Mouse (Mus musculus): ENCODE measurements around the gene Pcyt2. TPM values are rescaled to one million over a fixed set of nuclear protein-coding genes. Genes with fewer than 3 reads are reported as not detected.
"Not testable (repeated sequence)": the region's sequence is repeated elsewhere in the genome, so short reads cannot be mapped to it uniquely, and the experiment has no call there.

Pcyt2 gene
- polyA plus RNA-seq, 1 experiment: not detected

DNA sequence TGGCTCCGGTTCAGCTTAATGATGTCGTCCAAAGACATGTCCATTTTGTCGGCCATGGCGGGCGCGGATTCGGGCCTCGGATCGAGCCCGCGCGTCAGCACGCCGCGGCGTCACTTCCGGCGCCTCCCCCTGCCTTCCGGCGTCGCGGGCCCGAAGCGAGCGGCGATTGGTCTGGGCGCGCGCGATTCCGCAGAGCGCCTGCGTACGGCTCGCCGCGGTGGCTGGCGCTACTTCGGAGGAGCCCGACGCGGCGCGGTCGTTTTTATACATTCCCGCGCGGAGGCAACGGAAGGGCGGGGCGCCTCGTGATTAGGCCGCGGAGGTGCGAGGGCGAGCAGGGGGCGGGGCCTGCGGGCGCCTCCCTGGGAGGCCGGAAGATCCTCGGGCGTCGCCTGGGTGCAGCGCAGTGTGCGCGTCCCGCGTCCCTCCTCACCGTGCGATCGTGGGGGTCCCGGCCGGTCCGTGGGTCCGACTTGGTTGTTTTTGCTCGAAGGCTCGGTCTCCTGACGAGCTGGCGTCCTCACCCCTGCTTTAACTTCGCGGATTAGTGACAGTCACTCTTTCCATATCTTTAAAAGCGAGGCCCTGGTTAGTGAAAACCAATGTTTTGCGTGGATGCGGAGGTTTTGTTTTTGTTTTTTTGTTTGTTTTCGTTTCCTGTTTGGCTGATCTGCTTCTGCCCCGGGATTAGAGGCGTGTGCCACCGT is 19.3 kb downstream of the Pcyt2 start, which contains the start of the genes Alyref and Anapc11:
Gene Alyref, minus strand, starts transcription at position 83 of the 707 bp plus-strand sequence.
Gene Anapc11, plus strand, starts transcription at position 139 of the 707 bp plus-strand sequence.
- Histone ChIP-seq H3K4me3 (ENCODE audit: insufficient read depth, low read depth, low read length) (peak within 1 kb of the TSS; percentile 86), H3K27ac (ENCODE audit: insufficient read depth, low read depth, low read length) (no peak within 1 kb of the TSS; the same call in 1 of the 2 replicates), H3K4me1 (ENCODE audit: control insufficient read depth, insufficient read depth, low read length) (peaks cover 16% of the 10 kb centered on the region)
- TF ChIP-seq POLR2A (IDR thresholded peaks at IDR 0.05; ENCODE audit: insufficient read depth, low read depth, low read length): 0 out of 2 replicates have a peak, but pooled peaks have one; percentile 58
- TF ChIP-seq CTCF (IDR thresholded peaks at IDR 0.05; ENCODE audit: insufficient read depth, low read depth, low read length): no peak
- WGBS: under 1% methylated on average over 88 of the region's 88 CpGs

GRCm38 (mm10) chr11:120597240-120598235 is 20.2 kb downstream of the Pcyt2 start:
- no peak overlapping the region for H3K27ac ChIP-seq (ENCODE audit: insufficient read depth, low read depth, low read length)
- no peak for TF ChIP-seq CTCF (IDR thresholded peaks at IDR 0.05; ENCODE audit: insufficient read depth, low read depth, low read length)
- no peak for TF ChIP-seq POLR2A (IDR thresholded peaks at IDR 0.05; ENCODE audit: insufficient read depth, low read depth, low read length)
- H3K4me1 ChIP-seq (ENCODE audit: control insufficient read depth, insufficient read depth, low read length): peaks cover 16% of the 10 kb centered on the region
- H3K4me3 ChIP-seq (ENCODE audit: insufficient read depth, low read depth, low read length): peak overlapping the region; percentile 86
- 4% methylated on average over 99 of the region's 99 CpGs for WGBS

DNA sequence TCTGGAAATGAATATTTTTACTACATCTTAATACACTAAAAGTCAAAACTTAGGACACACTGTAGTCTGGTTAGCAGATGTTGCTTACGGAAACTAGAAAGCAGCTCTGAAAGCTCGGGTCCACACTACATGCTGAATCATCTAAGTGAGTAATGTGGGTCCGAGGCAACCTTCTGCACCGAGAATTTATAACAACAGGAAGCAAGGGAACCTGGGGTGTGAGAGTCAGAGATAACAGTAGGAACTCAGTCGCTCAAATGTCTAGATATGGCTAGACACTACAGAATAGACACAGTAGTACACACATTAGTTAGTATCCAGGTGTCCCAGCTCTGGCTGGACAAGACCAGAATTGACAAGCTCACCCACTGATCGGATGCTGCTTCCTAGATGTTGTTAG is 29.2 kb downstream of the Pcyt2 start:
- TF ChIP-seq CTCF (IDR thresholded peaks at IDR 0.05; ENCODE audit: insufficient read depth, low read depth, low read length): no peak
- TF ChIP-seq POLR2A (IDR thresholded peaks at IDR 0.05; ENCODE audit: insufficient read depth, low read depth, low read length): no peak
- Histone ChIP-seq H3K4me3 (ENCODE audit: insufficient read depth, low read depth, low read length) (no peak overlapping the region), H3K27ac (ENCODE audit: insufficient read depth, low read depth, low read length) (no peak overlapping the region), H3K4me1 (ENCODE audit: control insufficient read depth, insufficient read depth, low read length) (no peaks in the 10 kb centered on the region)
- 85% methylated on average over 6 of the region's 6 CpGs for WGBS

DNA sequence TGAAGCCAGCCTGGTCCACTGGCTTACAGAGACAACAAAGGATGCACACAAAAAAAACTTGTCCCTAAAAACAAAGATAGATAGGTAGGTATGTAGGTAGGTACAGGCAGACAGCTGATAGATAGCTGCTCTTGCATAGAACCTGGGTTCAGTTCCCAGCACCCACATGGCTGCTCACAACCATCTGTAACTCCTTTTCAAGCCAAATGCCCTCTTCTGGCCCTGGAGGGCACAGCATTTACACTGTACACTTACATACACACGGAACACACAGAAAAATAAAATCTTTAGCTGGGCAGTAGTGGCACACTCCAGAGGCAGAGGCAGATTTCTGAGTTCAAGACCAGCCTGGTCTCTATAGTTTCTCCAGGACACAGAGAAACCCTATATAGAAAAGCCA is 33.8 kb downstream of the Pcyt2 start:
- Histone ChIP-seq H3K4me3 (ENCODE audit: insufficient read depth, low read depth, low read length) (no peak overlapping the region), H3K27ac (ENCODE audit: insufficient read depth, low read depth, low read length) (no peak overlapping the region), H3K4me1 (ENCODE audit: control insufficient read depth, insufficient read depth, low read length) (peaks cover 20% of the 10 kb centered on the region)
- TF ChIP-seq CTCF (IDR thresholded peaks at IDR 0.05; ENCODE audit: insufficient read depth, low read depth, low read length): no peak
- TF ChIP-seq POLR2A (IDR thresholded peaks at IDR 0.05; ENCODE audit: insufficient read depth, low read depth, low read length): no peak
- WGBS: 96% methylated on average over 1 of the region's 1 CpGs

DNA sequence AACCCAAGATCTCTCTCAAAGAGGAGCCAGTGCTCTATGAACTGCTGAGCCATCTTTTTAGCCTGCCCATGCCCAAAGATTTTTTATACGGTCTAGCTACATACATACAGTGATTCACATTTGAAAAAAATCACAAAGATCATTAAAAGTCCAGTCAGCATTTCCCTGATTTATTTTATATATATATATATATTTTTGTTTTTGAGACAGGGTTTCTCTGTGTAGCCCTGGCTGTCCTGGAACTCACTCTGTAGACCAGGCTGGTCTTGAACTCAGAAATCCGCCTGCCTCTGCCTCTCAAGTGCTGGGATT is 34.8 kb downstream of the Pcyt2 start:
- 97% methylated on average over 2 of the region's 2 CpGs for WGBS
- H3K27ac ChIP-seq (ENCODE audit: insufficient read depth, low read depth, low read length); H3K4me3 ChIP-seq (ENCODE audit: insufficient read depth, low read depth, low read length): not testable (repeated sequence)
- peaks cover 20% of the 10 kb centered on the region for H3K4me1 ChIP-seq (ENCODE audit: control insufficient read depth, insufficient read depth, low read length)

DNA sequence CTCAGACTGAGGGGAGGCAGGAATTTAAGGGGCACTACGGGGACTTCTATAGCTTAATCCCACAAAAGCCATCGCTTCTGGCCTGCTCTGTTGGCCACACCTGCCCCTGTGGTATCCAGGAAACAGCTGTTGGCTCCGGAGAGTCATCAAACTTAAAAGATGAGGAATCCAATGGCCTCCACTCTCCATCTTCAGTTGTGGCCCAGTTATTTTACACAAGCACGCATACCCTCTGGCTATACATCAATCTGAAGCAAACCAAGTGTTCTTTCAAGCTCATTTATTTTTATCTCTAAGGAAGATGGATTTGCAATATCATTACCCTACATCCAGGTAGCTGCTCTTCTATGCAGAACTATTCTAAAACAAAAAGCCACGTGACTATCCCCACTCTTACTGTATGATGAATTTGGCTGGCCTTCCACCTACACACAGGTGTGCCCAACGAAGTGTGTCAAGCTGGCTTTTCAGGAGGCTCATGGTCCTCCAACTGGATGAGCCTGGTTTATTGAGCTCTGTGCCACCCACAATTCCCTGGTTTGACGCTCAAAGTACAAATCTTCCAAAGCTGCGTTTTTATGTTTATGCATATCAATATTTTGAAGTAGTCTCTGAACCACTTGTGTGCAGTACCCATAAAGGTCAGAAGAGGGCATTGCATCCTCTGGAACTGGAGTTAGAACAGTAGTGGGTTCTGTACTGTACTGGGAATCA is 35.3 kb downstream of the Pcyt2 start:
- WGBS: 67% methylated on average over 8 of the region's 8 CpGs

GRCm38 (mm10) chr11:120581490-120582267 is 36.1 kb downstream of the Pcyt2 start, which contains the start of gene Arhgdia:
Gene Arhgdia, minus strand, starts transcription at chr11:120581624.
- TF ChIP-seq CTCF (IDR thresholded peaks at IDR 0.05; ENCODE audit: insufficient read depth, low read depth, low read length): 0 out of 2 replicates have a peak, but pooled peaks have one; percentile 12
- peak; percentile 96 for TF ChIP-seq POLR2A (IDR thresholded peaks at IDR 0.05; ENCODE audit: insufficient read depth, low read depth, low read length)
- peak within 1 kb of the TSS; percentile 85 for H3K27ac ChIP-seq (ENCODE audit: insufficient read depth, low read depth, low read length)
- WGBS: 3% methylated on average over 73 of the region's 75 CpGs
- peak within 1 kb of the TSS; percentile 71 for H3K4me3 ChIP-seq (ENCODE audit: insufficient read depth, low read depth, low read length)
- H3K4me1 ChIP-seq (ENCODE audit: control insufficient read depth, insufficient read depth, low read length): peaks cover 20% of the 10 kb centered on the region

More for the DNA sequence above, 35.3 kb downstream of the Pcyt2 start:
- Histone ChIP-seq H3K4me1 (ENCODE audit: control insufficient read depth, insufficient read depth, low read length) (peaks cover 20% of the 10 kb centered on the region), H3K27ac (ENCODE audit: insufficient read depth, low read depth, low read length) (peak overlapping the region; percentile 85), H3K4me3 (ENCODE audit: insufficient read depth, low read depth, low read length) (peak overlapping the region; percentile 71)
- TF ChIP-seq CTCF (IDR thresholded peaks at IDR 0.05; ENCODE audit: insufficient read depth, low read depth, low read length) (no peak), POLR2A (IDR thresholded peaks at IDR 0.05; ENCODE audit: insufficient read depth, low read depth, low read length) (no peak)

- 6% methylated on average over 39 of the region's 44 CpGs for WGBS
- Histone ChIP-seq H3K4me3 (ENCODE audit: insufficient read depth, low read depth, low read length) (peak overlapping the region; percentile 71), H3K27ac (ENCODE audit: insufficient read depth, low read depth, low read length) (no peak overlapping the region), H3K4me1 (ENCODE audit: control insufficient read depth, insufficient read depth, low read length) (peaks cover 20% of the 10 kb centered on the region)
- no peak for TF ChIP-seq POLR2A (IDR thresholded peaks at IDR 0.05; ENCODE audit: insufficient read depth, low read depth, low read length)
- TF ChIP-seq CTCF (IDR thresholded peaks at IDR 0.05; ENCODE audit: insufficient read depth, low read depth, low read length): 0 out of 2 replicates have a peak, but pooled peaks have one; percentile 8
These were observed 36.8 kb downstream of the Pcyt2 start for GRCm38 (mm10) chr11:120580871-120581331.
